Mouse (Mus musculus) liver, embryonic 11.5 days (tissue): Measurements from ENCODE around the gene Cdc42ep1. TPM values are rescaled to one million over a fixed set of nuclear protein-coding genes. Genes with fewer than 3 reads are reported as not detected.
"Not testable (repeated sequence)": the region's sequence is repeated elsewhere in the genome, so short reads cannot be mapped to it uniquely, and the experiment has no call there.

Source experiments
- ATAC-seq: fragments of 200-750 bp; cut with Nextera tagmentation; replicated peaks from 2 replicates; pipeline ENCODE4 v1.8.0; 2017; ENCODE audit warnings: moderate number of reproducible peaks, mild to moderate bottlenecking, moderate TSS enrichment, moderate library complexity; ENCODE audit not compliant: low FRiP score
- DNase-seq: peaks from one replicate; pipeline ENCODE4 v3.0.0-alpha.2; 2017; ENCODE audit warnings: low spot score
- H3K27ac ChIP-seq: fragments of 300-500 bp; sonication (generic); 2 replicates; pipeline ENCODE4 v1.5.1; 2014; ENCODE audit warnings: mild to moderate bottlenecking, low read depth, low read length, control low read depth
- H3K27me3 ChIP-seq: fragments of 300-500 bp; sonication (generic); replicated peaks from 2 replicates; pipeline ENCODE4 v1.6.1; 2014; ENCODE audit warnings: low read length, mixed read lengths; ENCODE audit not compliant: control insufficient read depth, insufficient read depth
- H3K36me3 ChIP-seq: fragments of 300-500 bp; sonication (generic); 2 replicates; pipeline ENCODE4 v1.6.1; 2014; ENCODE audit warnings: mild to moderate bottlenecking, low read length, moderate library complexity, mixed read lengths; ENCODE audit not compliant: control insufficient read depth, insufficient read depth
- H3K4me1 ChIP-seq: fragments of 300-500 bp; sonication (generic); replicated peaks from 2 replicates; pipeline ENCODE4 v1.6.1; 2014; ENCODE audit warnings: low read length, mixed read lengths; ENCODE audit not compliant: control insufficient read depth, insufficient read depth
- H3K4me2 ChIP-seq: fragments of 300-500 bp; sonication (generic); 2 replicates; pipeline ENCODE4 v1.6.1; 2014; ENCODE audit warnings: mild to moderate bottlenecking, control low read depth, moderate library complexity
- H3K4me3 ChIP-seq: fragments of 300-500 bp; sonication (generic); 2 replicates; pipeline ENCODE4 v1.5.1; 2014; ENCODE audit warnings: low read depth, low read length, control low read depth
- H3K9ac ChIP-seq: fragments of 300-500 bp; sonication (generic); 2 replicates; pipeline ENCODE4 v1.6.1; 2014; ENCODE audit warnings: low read depth, low read length, control low read depth
- H3K9me3 ChIP-seq: fragments of 300-500 bp; sonication (generic); 2 replicates; pipeline ENCODE4 v1.6.1; 2016; ENCODE audit warnings: low read length, inconsistent platforms, mixed read lengths; ENCODE audit not compliant: control insufficient read depth
- WGBS: fragments of 180-500 bp; shearing (Covaris S2); extraction: QIAGEN DNeasy Blood & Tissue Kit; methylation state at CpG from one replicate; pipeline ENCODE4 v1.1.7; 2014; 5-methylcytosine and 5-hydroxymethylcytosine counted together
- polyA plus RNA-seq: library from polyadenylated mRNA; unstranded; fragments of >200 nt; fragmentation: Nextera tagmentation; extraction: Ambion mirVana; gene quantifications from 2 replicates; pipeline ENCODE4 v1.2.1, GENCODE M21; 2014

Gene Cdc42ep1
- polyA plus RNA-seq, 1 experiment from 2014 or later, result 23.9 TPM

GRCm38 (mm10) chr15:78843581-78844469 lies 1.4 kb downstream of the Cdc42ep1 start:
- Histone ChIP-seq H3K4me1 (peaks cover 42% of the 10 kb centered on the region), H3K4me2 (peak overlapping the region; percentile 73), H3K36me3 (no peaks in the 10 kb centered on the region; the same call in 1 of the 2 replicates), H3K4me3 (peak overlapping the region; percentile 56), H3K27me3 (peaks cover 34% of the 10 kb centered on the region), H3K27ac (peak overlapping the region; percentile 84; the same call in 1 of the 2 replicates), H3K9me3 (no peaks in the 10 kb centered on the region), H3K9ac (peak overlapping the region; percentile 72)
- WGBS, result 27% methylated on average over 21 of the region's 21 CpGs
- ATAC-seq, result no peak
- DNase-seq, result no peak

DNA sequence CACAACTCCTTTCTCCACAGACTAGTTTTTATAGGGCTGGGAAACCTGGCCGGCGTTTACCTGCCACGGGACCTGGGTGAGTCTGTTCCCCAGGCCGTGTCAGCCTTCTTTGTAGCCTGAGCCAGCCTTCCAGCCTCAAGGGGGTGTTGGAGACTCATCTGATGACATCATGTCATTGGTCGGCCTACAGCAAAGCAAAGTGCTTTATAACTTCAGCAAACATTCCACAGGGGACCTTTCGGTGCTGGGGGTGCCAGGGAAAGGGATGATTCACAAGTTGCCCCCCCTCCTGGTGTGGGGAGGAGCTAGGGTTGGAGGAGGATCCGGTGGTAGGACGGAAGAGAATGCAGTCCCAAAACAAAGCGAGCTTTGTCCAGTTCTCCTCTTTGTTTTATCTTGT lies 2.4 kb downstream of the Cdc42ep1 start:
- Histone ChIP-seq H3K36me3 (no peaks in the 10 kb centered on the region; the same call in none of the 2 replicates), H3K27me3 (peaks cover 34% of the 10 kb centered on the region), H3K4me1 (peaks cover 36% of the 10 kb centered on the region)

DNA sequence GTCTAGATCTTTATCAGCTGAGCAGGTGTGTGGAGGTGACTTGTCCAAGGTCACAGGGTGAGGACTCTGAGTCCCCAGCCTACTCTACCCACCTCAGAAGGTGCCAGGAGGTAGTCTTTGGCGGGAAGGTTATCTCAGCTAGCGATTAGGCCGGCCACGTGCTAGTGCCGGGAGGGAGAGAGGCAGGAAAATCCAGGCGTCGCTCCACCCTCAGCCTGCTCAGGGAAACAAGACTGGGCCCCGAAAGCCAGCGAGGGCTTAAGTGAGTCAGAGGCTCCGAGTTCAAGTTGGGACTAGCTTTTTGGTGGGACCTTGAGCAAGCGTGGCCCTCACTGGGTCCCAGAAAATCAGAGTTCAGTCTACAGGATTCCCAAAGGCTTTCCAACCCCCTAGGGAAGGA lies 2.9 kb downstream of the Cdc42ep1 start:
- no peak overlapping the region for H3K9ac ChIP-seq
- ATAC-seq (no peak), DNase-seq (no peak)
- no peak overlapping the region for H3K4me3 ChIP-seq
- WGBS, result 43% methylated on average over 11 of the region's 11 CpGs
- H3K4me2 ChIP-seq, result peak overlapping the region; percentile 73
- H3K27me3 ChIP-seq, result peaks cover 34% of the 10 kb centered on the region
- no peaks in the 10 kb centered on the region for H3K9me3 ChIP-seq
- no peaks in the 10 kb centered on the region; the same call in none of the 2 replicates for H3K36me3 ChIP-seq
- H3K27ac ChIP-seq, result no peak overlapping the region
- peaks cover 34% of the 10 kb centered on the region for H3K4me1 ChIP-seq

More for the DNA sequence above, 2.4 kb downstream of the Cdc42ep1 start:
- Histone ChIP-seq H3K4me3 (peak overlapping the region; percentile 56), H3K9me3 (no peaks in the 10 kb centered on the region), H3K9ac (peak overlapping the region; percentile 15; the same call in 1 of the 2 replicates), H3K27ac (no peak overlapping the region), H3K4me2 (peak overlapping the region; percentile 73)
- DNase-seq (no peak), ATAC-seq (no peak)
- WGBS, result 33% methylated on average over 9 of the region's 9 CpGs

DNA sequence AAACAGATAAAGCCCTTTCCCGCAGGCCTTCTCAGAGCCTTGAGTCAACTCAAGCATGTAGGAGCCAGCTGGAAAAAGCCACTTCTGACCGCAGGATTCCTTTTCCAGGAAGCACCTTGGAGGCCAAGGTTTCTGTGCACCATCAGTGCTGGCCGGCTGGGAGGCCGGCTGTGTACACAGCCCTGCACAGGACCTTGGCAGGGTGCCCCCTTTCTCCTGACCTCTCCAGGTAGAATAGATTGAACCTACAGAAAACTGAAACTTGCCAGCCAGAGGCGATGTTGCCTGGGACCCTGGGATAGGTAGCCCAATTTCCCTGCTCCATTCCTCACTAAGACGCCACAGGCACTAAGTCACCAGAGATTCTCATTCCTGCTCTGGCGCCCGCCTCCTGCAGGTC lies 3.4 kb downstream of the Cdc42ep1 start:
- WGBS, result 79% methylated on average over 8 of the region's 8 CpGs
- Histone ChIP-seq H3K27ac (no peak overlapping the region), H3K36me3 (no peaks in the 10 kb centered on the region; the same call in none of the 2 replicates), H3K4me2 (peak overlapping the region; percentile 73), H3K9ac (no peak overlapping the region), H3K4me3 (no peak overlapping the region), H3K9me3 (no peaks in the 10 kb centered on the region), H3K27me3 (peaks cover 33% of the 10 kb centered on the region), H3K4me1 (peaks cover 35% of the 10 kb centered on the region)
- ATAC-seq (no peak), DNase-seq (no peak)

GRCm38 (mm10) chr15:78846352-78846751 lies 3.9 kb downstream of the Cdc42ep1 start:
- H3K36me3 ChIP-seq, result no peaks in the 10 kb centered on the region; the same call in none of the 2 replicates
- H3K4me2 ChIP-seq, result no peak overlapping the region
- ATAC-seq (no peak), DNase-seq (no peak)
- no peak overlapping the region for H3K27ac ChIP-seq
- no peaks in the 10 kb centered on the region for H3K9me3 ChIP-seq
- H3K27me3 ChIP-seq, result peaks cover 29% of the 10 kb centered on the region
- WGBS, result 87% methylated on average over 8 of the region's 8 CpGs
- H3K4me1 ChIP-seq, result peaks cover 35% of the 10 kb centered on the region
- no peak overlapping the region for H3K9ac ChIP-seq
- no peak overlapping the region for H3K4me3 ChIP-seq

GRCm38 (mm10) chr15:78846805-78847204 lies 4.4 kb downstream of the Cdc42ep1 start:
- ATAC-seq, H3K4me3 ChIP-seq, DNase-seq, H3K4me2 ChIP-seq, H3K36me3 ChIP-seq, H3K27ac ChIP-seq, H3K9ac ChIP-seq, H3K9me3 ChIP-seq: not testable (repeated sequence)
- Histone ChIP-seq H3K27me3 (peaks cover 24% of the 10 kb centered on the region), H3K4me1 (peaks cover 36% of the 10 kb centered on the region)
- WGBS, result 69% methylated on average over 6 of the region's 7 CpGs

GRCm38 (mm10) chr15:78848467-78848866 lies 6.0 kb downstream of the Cdc42ep1 start:
- DNase-seq (peak; percentile 74), ATAC-seq (no peak)
- WGBS, result 28% methylated on average over 5 of the region's 5 CpGs
- Histone ChIP-seq H3K4me2 (no peak overlapping the region), H3K4me3 (no peak overlapping the region), H3K36me3 (no peaks in the 10 kb centered on the region; the same call in none of the 2 replicates), H3K4me1 (peaks cover 33% of the 10 kb centered on the region), H3K27ac (no peak overlapping the region), H3K9me3 (no peaks in the 10 kb centered on the region), H3K27me3 (peaks cover 10% of the 10 kb centered on the region), H3K9ac (no peak overlapping the region)

- Histone ChIP-seq H3K9ac (no peak overlapping the region), H3K27me3 (no peaks in the 10 kb centered on the region), H3K4me3 (no peak overlapping the region), H3K4me1 (peaks cover 23% of the 10 kb centered on the region), H3K27ac (no peak overlapping the region), H3K4me2 (no peak overlapping the region), H3K9me3 (no peaks in the 10 kb centered on the region), H3K36me3 (no peaks in the 10 kb centered on the region; the same call in none of the 2 replicates)
- DNase-seq (no peak), ATAC-seq (no peak)
- 82% methylated on average over 12 of the region's 12 CpGs for WGBS
Measured at GRCm38 (mm10) chr15:78849485-78849884, 7.1 kb downstream of the Cdc42ep1 start.
